19 mouse cellular contexts compared by ENCODE assay signal in genomic region chr11:11730062-11730461, GRCm38 (mm10). TPM values are rescaled to one million over a fixed set of nuclear protein-coding genes. Genes with fewer than 3 reads are reported as not detected.
DNase-seq lines count a peak whose midpoint lies in the region; ATAC-seq lines count a peak whose summit lies in the region.
"Had no signal": no experiment of that assay in that cellular context is flagged by ENCODE, and none has a peak within 500 bp of the region (broad histone marks: within the 10 kb centered on the region; RNA-seq: fewer than 3 reads in every experiment).

No protein-coding gene starts in this region.

- no peaks in the 10 kb centered on the region for H3K36me3 ChIP-seq in heart, embryonic 10.5 days
- peaks cover 33% of the 10 kb centered on the region for H3K36me3 ChIP-seq in liver, embryonic 13.5 days
- H3K36me3 ChIP-seq: heart, embryonic 13.5 days; hindbrain, embryonic 10.5 days; limb, embryonic 15.5 days had no signal

- H3K4me2 ChIP-seq in liver, embryonic 13.5 days = peak overlapping the region; percentile 38
- H3K4me2 ChIP-seq: heart, embryonic 13.5 days; limb, embryonic 15.5 days had no signal

- 71% methylated on average over 1 of the region's 1 CpGs for WGBS in heart, embryonic 10.5 days
- 24% methylated on average over 1 of the region's 1 CpGs for WGBS in liver, embryonic 13.5 days (ENCODE audit: insufficient replicate concordance)

- H3K4me1 ChIP-seq in heart, embryonic 10.5 days = peaks cover 16% of the 10 kb centered on the region; the same call in 1 of the 2 replicates
- peaks cover 98% of the 10 kb centered on the region for H3K4me1 ChIP-seq in liver, embryonic 13.5 days (replicated peaks)
- H3K4me1 ChIP-seq: hindbrain, embryonic 10.5 days; limb, embryonic 15.5 days had no signal

- peak overlapping the region; percentile 7; the same call in 1 of the 2 replicates for H3K27ac ChIP-seq in heart, embryonic 10.5 days
- H3K27ac ChIP-seq in liver, embryonic 13.5 days = peak overlapping the region; percentile 92
- H3K27ac ChIP-seq: heart, embryonic 13.5 days; hindbrain, embryonic 10.5 days; limb, embryonic 15.5 days; stomach, postnatal 0 days had no signal

- H3K4me3 ChIP-seq in heart, embryonic 10.5 days = no peak overlapping the region
- H3K4me3 ChIP-seq in liver, embryonic 13.5 days (replicated peaks) = no peak overlapping the region
- H3K4me3 ChIP-seq: heart, embryonic 13.5 days; hindbrain, embryonic 10.5 days; limb, embryonic 15.5 days had no signal

- no peak for DNase-seq in heart, embryonic 10.5 days (ENCODE audit: low spot score)
- no peak for DNase-seq in heart, adult 11 months
- DNase-seq in MEL-GATA-1-ER (ENCODE audit: extremely low read depth, low read depth) = peak; percentile 88
- DNase-seq in liver, embryonic 13.5 days = no peak
- DNase-seq in monocyte, adult 2 months (ENCODE audit: low read depth in 1 of 2, low spot score in 2 of 2) = peak; percentile 31 to 63
- no peak for DNase-seq in left cerebral cortex, postnatal 25 days (ENCODE audit: low spot score in 2 of 2)
- DNase-seq in heart, postnatal 10 days = no peak
- no peak for DNase-seq in frontal cortex, postnatal 36 days (ENCODE audit: low spot score in 2 of 2)
- DNase-seq: adrenal gland, postnatal 10 days; cerebellum, adult 2 months; gastrocnemius, postnatal 14 days; kidney, adult 9 months; right cerebral cortex, postnatal 14 days had no signal

- intact Hi-C loops in left cerebral cortex, postnatal 25 days (cut with DNase I) = no loop called here
- intact Hi-C loops in heart, postnatal 10 days (cut with DNase I) = no loop called here

- H3K9me3 ChIP-seq in heart, embryonic 10.5 days = no peaks in the 10 kb centered on the region
- H3K9me3 ChIP-seq in liver, embryonic 13.5 days (replicated peaks) = no peaks in the 10 kb centered on the region
- H3K9me3 ChIP-seq: heart, embryonic 13.5 days; hindbrain, embryonic 10.5 days; limb, embryonic 15.5 days had no signal

- peak overlapping the region; percentile 64 for H3K9ac ChIP-seq in liver, embryonic 13.5 days
- H3K9ac ChIP-seq: heart, embryonic 13.5 days; limb, embryonic 15.5 days had no signal

- H3K27me3 ChIP-seq in heart, embryonic 10.5 days (ENCODE audit: insufficient read depth, poor library complexity, severe bottlenecking) = no peaks in the 10 kb centered on the region
- H3K27me3 ChIP-seq in liver, embryonic 13.5 days = no peaks in the 10 kb centered on the region
- H3K27me3 ChIP-seq: heart, embryonic 13.5 days; limb, embryonic 15.5 days had no signal

- no peak for ATAC-seq in liver, embryonic 13.5 days (ENCODE audit: low read depth)
- ATAC-seq: inflammation-experienced regulatory T-cells, adult 6 months; midbrain, embryonic 16.5 days had no signal

RNA-seq across cellular contexts. Expression of gene Ikzf1, which starts 45.3 kb away (rescaled TPM):
- polyA plus RNA-seq in heart, embryonic 10.5 days (2016; fragmentation: Nextera tagmentation; extraction: Ambion mirVana) = 7.2 and 7.4 TPM in 2 replicates
- polyA plus RNA-seq in liver, embryonic 13.5 days (2015; fragmentation: Nextera tagmentation; extraction: Ambion mirVana) = 28.3 and 44.6 TPM in 2 replicates
- total RNA-seq in left cerebral cortex, postnatal 25 days (2021) = 1 to 10 TPM; 3.1 to 4.0 TPM
- 1 to 10 TPM; 3.1 to 3.3 TPM for total RNA-seq in heart, postnatal 10 days (2021)

Comparison
In these comparisons a context has a peak if more than half of its experiments do, and no peak if none do; other contexts are left out.
1. DNase-seq: peak in MEL-GATA-1-ER (single experiment) and monocyte, adult 2 months (2 of 2); none in heart, embryonic 10.5 days (single experiment), heart, adult 11 months (single experiment), liver, embryonic 13.5 days (single experiment), left cerebral cortex, postnatal 25 days (0 of 2), heart, postnatal 10 days (0 of 2) and frontal cortex, postnatal 36 days (0 of 2).